Mouse (Mus musculus): ENCODE results near the gene Wnt10b.
A peak's percentile ranks its signal among the peaks of the same experiment; 100 is the strongest.

The Wnt10b gene

GRCm38 (mm10) chr15:98733976-98734566, 43.9 kb downstream of the Wnt10b start:
- peaks cover 46% of the 10 kb centered on the region for H3K36me3 ChIP-seq (ENCODE audit: insufficient read depth, low read length)
- H3K27me3 ChIP-seq (ENCODE audit: insufficient read depth, low read length) = no peaks in the 10 kb centered on the region
- H3K9me3 ChIP-seq (ENCODE audit: low read length) = no peaks in the 10 kb centered on the region
- H3K4me1 ChIP-seq (replicated peaks; ENCODE audit: low read depth, low read length) = peaks cover 24% of the 10 kb centered on the region
- no peak for TF ChIP-seq POU5F1 (IDR thresholded peaks at IDR 0.05; ENCODE audit: borderline replicate concordance, low read length)
- no peak for TF ChIP-seq NANOG (IDR thresholded peaks at IDR 0.05; ENCODE audit: borderline replicate concordance, low read length)
- no peak for TF ChIP-seq CTCF (conservative IDR thresholded peaks at IDR 0.05; ENCODE audit: low read length)
- H3K4me3 ChIP-seq (replicated peaks; ENCODE audit: low read length) = no peak overlapping the region

- H3K4me3 ChIP-seq (replicated peaks; ENCODE audit: low read length) = no peak overlapping the region
- peaks cover 40% of the 10 kb centered on the region for H3K36me3 ChIP-seq (ENCODE audit: insufficient read depth, low read length)
- peaks cover 26% of the 10 kb centered on the region for H3K4me1 ChIP-seq (replicated peaks; ENCODE audit: low read depth, low read length)
- TF ChIP-seq CTCF (conservative IDR thresholded peaks at IDR 0.05; ENCODE audit: low read length) (no peak), NANOG (IDR thresholded peaks at IDR 0.05; ENCODE audit: borderline replicate concordance, low read length) (no peak), POU5F1 (IDR thresholded peaks at IDR 0.05; ENCODE audit: borderline replicate concordance, low read length) (no peak)
- no peaks in the 10 kb centered on the region for H3K27me3 ChIP-seq (ENCODE audit: insufficient read depth, low read length)
- H3K9me3 ChIP-seq (ENCODE audit: low read length) = no peaks in the 10 kb centered on the region
Measured at GRCm38 (mm10) chr15:98733370-98733769, 44.6 kb downstream of the Wnt10b start.

- H3K9me3 ChIP-seq (ENCODE audit: low read length) = no peaks in the 10 kb centered on the region
- peaks cover 28% of the 10 kb centered on the region for H3K36me3 ChIP-seq (ENCODE audit: insufficient read depth, low read length)
- no peaks in the 10 kb centered on the region for H3K27me3 ChIP-seq (ENCODE audit: insufficient read depth, low read length)
- H3K4me3 ChIP-seq (replicated peaks; ENCODE audit: low read length) = no peak overlapping the region
- peaks cover 28% of the 10 kb centered on the region for H3K4me1 ChIP-seq (replicated peaks; ENCODE audit: low read depth, low read length)
- TF ChIP-seq CTCF (conservative IDR thresholded peaks at IDR 0.05; ENCODE audit: low read length) = no peak
- TF ChIP-seq POU5F1 (IDR thresholded peaks at IDR 0.05; ENCODE audit: borderline replicate concordance, low read length) = no peak
- TF ChIP-seq NANOG (IDR thresholded peaks at IDR 0.05; ENCODE audit: borderline replicate concordance, low read length) = no peak
Measured at GRCm38 (mm10) chr15:98732006-98732531, 45.9 kb downstream of the Wnt10b start.

GRCm38 (mm10) chr15:98730790-98731189, 47.2 kb downstream of the Wnt10b start:
- Histone ChIP-seq H3K36me3 (ENCODE audit: insufficient read depth, low read length) (peaks cover 15% of the 10 kb centered on the region), H3K27me3 (ENCODE audit: insufficient read depth, low read length) (0 out of 2 replicates have a peak, but pooled peaks cover 4% of the 10 kb centered on the region), H3K4me1 (replicated peaks; ENCODE audit: low read depth, low read length) (peaks cover 40% of the 10 kb centered on the region), H3K9me3 (ENCODE audit: low read length) (no peaks in the 10 kb centered on the region), H3K4me3 (replicated peaks; ENCODE audit: low read length) (no peak overlapping the region)
- TF ChIP-seq POU5F1 (IDR thresholded peaks at IDR 0.05; ENCODE audit: borderline replicate concordance, low read length) = no peak
- no peak for TF ChIP-seq CTCF (conservative IDR thresholded peaks at IDR 0.05; ENCODE audit: low read length)
- no peak for TF ChIP-seq NANOG (IDR thresholded peaks at IDR 0.05; ENCODE audit: borderline replicate concordance, low read length)

GRCm38 (mm10) chr15:98729791-98730545, 48.0 kb downstream of the Wnt10b start:
- Histone ChIP-seq H3K36me3 (ENCODE audit: insufficient read depth, low read length) (peaks cover 7% of the 10 kb centered on the region), H3K4me3 (replicated peaks; ENCODE audit: low read length) (no peak overlapping the region)
- TF ChIP-seq NANOG (IDR thresholded peaks at IDR 0.05; ENCODE audit: borderline replicate concordance, low read length) (no peak), POU5F1 (IDR thresholded peaks at IDR 0.05; ENCODE audit: borderline replicate concordance, low read length) (no peak), CTCF (conservative IDR thresholded peaks at IDR 0.05; ENCODE audit: low read length) (no peak)

GRCm38 (mm10) chr15:98728366-98728765, 49.6 kb downstream of the Wnt10b start:
- TF ChIP-seq POU5F1 (IDR thresholded peaks at IDR 0.05; ENCODE audit: borderline replicate concordance, low read length) (no peak), CTCF (conservative IDR thresholded peaks at IDR 0.05; ENCODE audit: low read length) (no peak), NANOG (IDR thresholded peaks at IDR 0.05; ENCODE audit: borderline replicate concordance, low read length) (no peak)
- Histone ChIP-seq H3K4me1 (replicated peaks; ENCODE audit: low read depth, low read length) (peaks cover 60% of the 10 kb centered on the region), H3K36me3 (ENCODE audit: insufficient read depth, low read length) (no peaks in the 10 kb centered on the region), H3K27me3 (ENCODE audit: insufficient read depth, low read length) (peaks cover 12% of the 10 kb centered on the region), H3K4me3 (replicated peaks; ENCODE audit: low read length) (peak overlapping the region; percentile 85), H3K9me3 (ENCODE audit: low read length) (no peaks in the 10 kb centered on the region)

More at GRCm38 (mm10) chr15:98729791-98730545, 48.0 kb downstream of the Wnt10b start:
- no peaks in the 10 kb centered on the region for H3K9me3 ChIP-seq (ENCODE audit: low read length)
- 0 out of 2 replicates have a peak, but pooled peaks cover 4% of the 10 kb centered on the region for H3K27me3 ChIP-seq (ENCODE audit: insufficient read depth, low read length)
- H3K4me1 ChIP-seq (replicated peaks; ENCODE audit: low read depth, low read length) = peaks cover 45% of the 10 kb centered on the region

- H3K27me3 ChIP-seq (ENCODE audit: insufficient read depth, low read length) = peaks cover 18% of the 10 kb centered on the region
- TF ChIP-seq POU5F1 (IDR thresholded peaks at IDR 0.05; ENCODE audit: borderline replicate concordance, low read length) (no peak), NANOG (IDR thresholded peaks at IDR 0.05; ENCODE audit: borderline replicate concordance, low read length) (no peak), CTCF (conservative IDR thresholded peaks at IDR 0.05; ENCODE audit: low read length) (no peak)
- no peaks in the 10 kb centered on the region for H3K36me3 ChIP-seq (ENCODE audit: insufficient read depth, low read length)
- H3K9me3 ChIP-seq (ENCODE audit: low read length) = no peaks in the 10 kb centered on the region
- H3K4me3 ChIP-seq (replicated peaks; ENCODE audit: low read length) = peak within 1 kb of the TSS; percentile 85
- H3K4me1 ChIP-seq (replicated peaks; ENCODE audit: low read depth, low read length) = peaks cover 64% of the 10 kb centered on the region
Measured at GRCm38 (mm10) chr15:98727443-98728321, 50.3 kb downstream of the Wnt10b start, which contains the start of gene Fkbp11. Gene Fkbp11, minus strand, starts transcription at chr15:98728198.
